Mouse (Mus musculus) forelimb bud, embryonic 11.5 days (tissue): ENCODE data around the gene Antxr1.

ENCODE experiments used
- DNase-seq: peaks from one replicate; pipeline ENCODE4 v3.0.0-alpha.2; 2012; ENCODE audit warnings: low read depth, low spot score

The Antxr1 gene

DNA sequence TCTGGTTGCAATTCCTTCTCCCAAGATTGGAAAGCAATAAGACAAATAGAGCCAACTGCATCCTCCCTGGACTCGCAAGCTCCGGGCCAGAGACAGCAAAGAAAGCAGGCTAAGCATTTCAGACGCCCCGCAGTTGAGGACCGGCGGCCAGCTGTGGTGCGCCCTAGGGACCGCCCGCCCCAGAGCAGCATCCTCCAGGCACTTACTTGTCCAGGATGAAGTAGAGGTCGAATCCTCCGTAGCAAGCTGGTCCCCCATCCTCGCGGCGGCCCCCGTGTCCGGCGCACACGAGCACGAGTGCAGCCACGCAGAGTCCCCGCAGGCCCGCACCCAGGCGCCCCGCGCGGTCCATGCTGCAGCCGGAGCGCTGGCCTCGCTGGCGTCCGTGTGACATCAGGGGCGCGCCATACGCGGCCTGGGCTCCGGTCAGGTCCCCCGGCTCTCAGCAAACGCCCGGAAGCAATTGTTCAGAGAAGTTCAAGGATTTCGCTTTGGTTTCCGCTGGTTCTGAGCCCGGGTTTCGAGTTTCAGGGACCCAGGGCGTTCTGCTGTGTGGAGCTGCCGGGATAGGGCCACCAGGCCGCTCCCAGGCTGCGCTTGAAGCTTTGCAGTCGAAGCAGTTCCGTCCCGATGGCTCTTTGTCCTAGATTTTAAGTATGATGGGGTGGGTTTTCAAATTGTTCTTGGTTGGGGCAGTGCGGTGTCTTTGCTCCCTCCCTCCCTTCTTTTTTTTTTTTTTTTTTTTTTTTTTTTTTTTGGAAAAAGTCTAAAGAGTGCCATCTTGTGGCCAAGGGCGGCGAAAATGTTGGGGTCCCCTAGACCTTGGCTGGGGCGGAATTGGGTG lies at the start of gene Antxr1:
Gene Antxr1, minus strand, starts transcription at position 731 of the 844 bp plus-strand sequence.
- DNase-seq = peak; percentile 73

DNA sequence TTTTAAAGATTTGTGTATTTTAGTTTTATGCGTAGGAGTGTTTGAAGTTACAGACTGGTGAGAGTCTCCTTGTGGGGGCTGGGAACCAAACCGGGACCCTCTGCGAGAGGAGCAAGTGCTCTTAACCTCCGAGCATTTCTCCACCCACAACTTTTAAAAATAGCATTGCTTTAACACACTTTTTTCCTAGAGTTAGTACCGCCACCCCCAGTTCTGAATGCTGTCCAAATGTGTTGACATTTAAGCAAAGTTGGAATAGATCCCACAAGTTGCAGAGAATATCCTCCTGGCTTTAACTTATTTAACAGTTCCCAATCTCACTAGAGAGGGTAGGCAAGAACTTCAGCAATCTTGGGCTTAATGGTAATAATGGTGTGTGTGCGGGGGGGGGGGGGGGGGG lies 49.1 kb upstream of the Antxr1 start:
- DNase-seq = no peak

DNA sequence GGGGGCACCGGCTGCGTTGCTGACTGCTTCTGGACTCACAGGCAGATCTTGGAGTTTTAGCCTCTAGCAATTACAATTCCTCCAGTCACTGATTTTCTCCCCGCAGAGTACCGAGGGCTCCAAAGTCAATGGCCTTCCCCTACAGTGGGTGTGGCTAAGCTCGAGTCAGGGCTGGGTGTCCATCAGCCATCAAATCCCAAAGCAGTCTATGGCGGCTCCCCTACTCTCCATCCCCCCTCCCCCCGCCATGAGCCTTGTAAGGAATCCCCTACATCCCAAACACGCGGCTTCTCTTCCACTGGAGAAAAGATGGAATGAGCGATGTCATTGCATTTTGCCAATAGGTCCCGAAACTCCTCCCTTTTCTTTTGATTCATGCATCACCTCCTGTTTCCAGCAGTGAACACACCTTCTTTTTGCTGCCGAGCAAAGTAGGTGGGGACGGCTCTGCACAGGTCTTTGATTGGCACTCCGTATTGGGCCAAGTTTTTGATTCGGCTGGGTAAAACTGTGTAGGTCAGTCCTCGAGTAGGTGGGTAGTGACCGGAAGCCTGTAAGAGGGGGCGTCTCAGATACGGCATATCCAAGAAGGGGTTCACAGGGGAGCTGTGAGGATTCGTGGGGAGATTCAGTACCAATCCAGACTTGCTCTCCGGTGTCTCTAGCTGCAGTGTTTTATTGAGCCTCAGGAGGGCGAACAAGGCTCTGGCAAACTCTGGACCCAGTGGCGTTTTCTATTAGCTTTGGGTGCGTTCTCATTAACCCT lies 48.5 kb upstream of the Antxr1 start:
- no peak for DNase-seq

GRCm38 (mm10) chr6:87373057-87373456 lies 37.4 kb upstream of the Antxr1 start, which contains the start of gene Gkn2:
Gene Gkn2 (plus strand): TSS chr6:87373357.
- no peak for DNase-seq

DNA sequence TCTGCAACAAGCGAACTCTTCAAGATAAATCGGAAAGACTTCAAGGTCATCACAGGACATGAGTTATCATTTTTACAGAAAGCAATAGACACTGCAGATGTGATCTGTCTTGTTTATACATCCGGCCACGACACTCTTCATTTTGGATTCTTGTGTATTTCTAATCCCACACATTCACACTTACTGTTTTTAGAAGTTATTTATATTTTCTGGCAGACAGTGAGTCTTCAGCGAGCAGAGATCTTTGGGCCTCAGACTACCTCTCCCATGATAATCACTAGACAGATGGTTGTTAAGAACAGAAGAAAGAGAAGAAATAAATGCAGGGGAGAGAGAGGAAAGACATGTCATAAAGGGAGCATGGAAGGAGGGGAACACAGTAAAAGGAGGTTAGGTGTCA lies 33.6 kb upstream of the Antxr1 start:
- no peak for DNase-seq

DNA sequence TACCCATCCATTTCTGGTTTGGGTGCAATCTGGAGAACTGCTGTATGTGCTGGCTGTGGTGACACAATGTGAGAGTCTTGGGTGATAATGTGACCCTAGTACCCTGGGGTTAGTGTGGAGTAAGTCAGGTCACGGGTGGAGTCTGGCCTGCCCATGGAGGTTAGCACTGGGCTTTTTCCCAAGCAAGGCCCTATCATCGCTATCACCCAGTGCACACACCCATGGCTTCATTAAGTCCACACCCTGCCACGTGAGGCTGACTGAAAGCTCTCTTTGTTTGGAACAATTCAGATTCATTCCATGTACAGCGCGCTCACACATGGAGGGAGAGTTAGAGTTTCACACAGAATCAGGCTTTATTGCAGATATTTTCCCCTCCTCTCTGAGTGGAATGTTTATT lies 18.8 kb upstream of the Antxr1 start:
- no peak for DNase-seq

DNA sequence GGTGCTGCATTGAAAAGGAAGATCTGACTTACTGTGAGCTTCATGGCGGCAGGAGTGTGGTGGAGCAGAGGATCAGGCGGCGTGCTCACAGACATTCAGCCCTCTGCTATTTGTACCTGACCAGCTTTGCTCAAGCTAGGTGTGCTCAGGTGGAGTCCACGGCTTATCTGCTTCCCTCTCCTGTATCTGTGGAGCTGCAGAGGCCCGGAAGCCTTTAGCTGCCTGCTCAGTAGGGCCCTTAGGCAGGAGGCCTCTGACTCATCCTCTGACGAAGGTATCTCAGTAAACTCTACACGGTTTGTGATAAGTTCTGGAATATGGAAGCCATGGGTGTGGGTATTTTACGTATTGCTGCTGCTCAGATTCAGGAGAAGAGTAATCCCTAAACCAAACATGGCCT lies 15.2 kb upstream of the Antxr1 start, which contains the start of gene Gkn1:
Gene Gkn1, minus strand, starts transcription at position 114 of the 400 bp plus-strand sequence.
- DNase-seq = no peak

DNA sequence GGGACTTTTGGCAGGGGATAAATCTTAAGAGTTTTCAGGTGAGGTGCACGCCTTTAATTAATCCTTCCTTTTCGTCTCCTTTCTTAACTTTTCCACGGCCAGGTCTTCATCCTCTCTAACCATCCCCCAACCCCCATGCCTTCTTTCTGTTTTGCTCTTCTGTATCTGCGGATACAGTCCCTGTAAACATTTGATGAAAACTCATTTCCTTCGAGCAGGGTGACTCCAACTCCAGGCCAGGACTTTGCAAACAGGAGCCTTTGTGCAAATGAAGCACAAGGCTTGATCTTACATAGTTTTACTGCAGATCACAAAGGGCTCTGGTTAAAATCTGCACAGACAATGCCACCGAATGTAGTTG lies 294 bp upstream of the Antxr1 start:
- DNase-seq = no peak

- DNase-seq = peak; percentile 65
Observed at GRCm38 (mm10) chr6:87334361-87335090, 1.1 kb downstream of the Antxr1 start.

DNA sequence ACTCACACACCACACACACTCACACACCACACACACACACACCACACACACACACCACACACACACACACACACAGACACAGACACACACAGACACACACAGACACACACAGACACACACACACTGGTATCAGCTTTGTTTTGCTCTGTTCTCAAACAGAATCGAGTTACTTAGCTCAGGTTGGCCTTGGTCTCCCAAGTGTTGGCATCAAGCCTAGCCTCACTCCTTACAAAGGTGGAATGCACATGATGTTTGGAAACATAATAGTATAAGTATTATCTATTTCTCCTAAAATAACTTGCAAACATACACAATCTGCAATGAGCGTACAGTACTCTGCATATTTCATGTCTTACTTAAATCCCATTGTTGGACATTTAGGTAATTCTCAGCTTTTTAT lies 3.2 kb downstream of the Antxr1 start:
- DNase-seq = no peak

GRCm38 (mm10) chr6:87328265-87329173 lies 7.1 kb downstream of the Antxr1 start:
- DNase-seq = no peak

DNA sequence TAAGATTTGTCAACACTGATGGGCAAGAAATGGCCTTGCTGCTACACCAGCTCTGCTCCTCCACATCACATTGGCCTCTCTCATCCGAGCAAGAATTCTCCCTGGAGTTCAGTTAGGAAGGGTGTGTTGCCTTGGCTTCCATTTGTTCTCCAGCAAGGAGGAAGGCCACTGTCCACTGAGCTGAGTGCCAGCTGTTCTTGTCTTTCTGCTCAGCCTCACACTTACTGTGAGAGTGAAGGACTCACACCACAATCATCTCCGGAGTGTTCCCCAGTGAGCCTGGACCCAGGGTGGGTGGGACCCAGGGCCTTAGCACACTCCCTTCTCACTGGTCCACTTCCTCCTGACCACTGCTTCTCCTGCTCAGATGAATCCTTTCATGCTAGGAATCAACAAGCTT lies 8.7 kb downstream of the Antxr1 start:
- DNase-seq = no peak

DNA sequence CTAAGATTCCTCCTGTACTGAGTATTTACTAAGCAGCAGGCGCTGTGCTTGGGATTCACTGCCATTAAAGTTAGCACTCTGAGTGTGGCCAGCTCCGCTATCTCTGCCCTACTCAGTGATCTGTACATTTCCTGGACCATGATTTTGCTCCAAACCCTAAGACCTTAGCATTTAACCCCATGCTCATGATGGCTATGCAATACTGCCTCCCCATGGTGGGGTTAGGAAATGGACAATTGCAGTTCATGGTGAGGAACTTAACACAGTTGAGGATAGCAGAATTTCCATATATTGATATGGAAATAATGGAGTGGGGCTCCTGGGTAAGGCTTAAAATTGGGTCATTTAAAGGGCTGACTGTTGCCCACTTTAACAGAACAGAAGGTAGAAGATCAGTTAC lies 12.2 kb downstream of the Antxr1 start:
- DNase-seq = no peak

DNA sequence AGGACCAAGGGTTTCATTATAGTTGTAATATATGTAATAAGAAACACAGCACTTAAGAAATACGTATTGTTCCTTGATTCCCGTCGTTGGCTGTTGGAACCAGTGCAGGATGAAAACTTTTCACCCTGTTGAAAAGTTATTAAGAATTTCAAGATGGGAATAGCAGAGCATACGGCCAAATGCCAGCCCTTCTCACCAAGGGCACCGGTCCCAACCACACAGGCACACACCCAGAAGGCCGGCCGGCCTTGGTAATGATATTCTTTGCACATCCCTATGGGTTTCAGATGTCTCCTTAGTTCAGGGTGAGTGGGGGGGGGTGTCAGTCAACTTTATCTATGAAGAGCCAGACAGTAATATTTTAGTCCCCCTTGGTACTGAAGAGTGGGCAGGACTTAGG lies 17.0 kb downstream of the Antxr1 start:
- no peak for DNase-seq

- DNase-seq = no peak
Observed at GRCm38 (mm10) chr6:87316966-87317365, 18.7 kb downstream of the Antxr1 start.

DNA sequence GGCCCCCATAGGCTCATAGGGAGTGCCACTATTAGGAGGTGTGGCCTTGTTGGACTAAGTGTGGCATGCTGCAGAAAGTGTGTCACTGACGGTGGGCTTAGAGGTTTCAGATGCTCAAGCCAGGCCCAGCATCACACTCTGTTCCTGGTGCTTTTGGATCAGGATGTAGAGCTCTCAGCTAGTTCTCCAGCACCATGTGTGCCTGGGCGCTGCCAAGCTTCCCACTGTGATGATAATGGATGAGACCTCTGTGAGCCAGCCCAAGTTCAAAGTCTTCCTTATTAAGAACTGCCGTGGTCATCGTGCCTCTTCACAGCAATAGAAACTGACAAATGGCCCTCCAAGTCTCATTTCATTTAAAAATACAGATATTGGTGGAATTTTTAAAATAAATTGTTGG lies 22.9 kb downstream of the Antxr1 start:
- no peak for DNase-seq

DNA sequence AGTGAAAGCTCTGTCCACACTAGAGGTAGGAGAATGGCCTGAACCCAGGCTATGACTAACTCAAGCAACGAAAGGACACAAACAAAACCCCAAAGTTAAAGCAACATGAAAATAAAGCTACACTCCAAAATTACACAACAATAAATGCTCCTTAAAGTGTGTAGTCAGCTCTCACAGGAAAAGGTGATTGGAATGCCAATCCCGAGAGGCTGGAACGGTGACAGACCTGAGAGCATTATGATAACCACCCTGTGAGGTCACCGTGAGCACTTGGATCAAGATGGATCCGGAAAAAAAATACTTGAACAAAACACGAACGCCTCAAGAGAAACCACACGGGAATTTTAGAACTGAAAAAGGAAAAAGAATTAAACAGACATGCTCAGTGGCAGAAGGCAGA lies 31.1 kb downstream of the Antxr1 start:
- no peak for DNase-seq

DNA sequence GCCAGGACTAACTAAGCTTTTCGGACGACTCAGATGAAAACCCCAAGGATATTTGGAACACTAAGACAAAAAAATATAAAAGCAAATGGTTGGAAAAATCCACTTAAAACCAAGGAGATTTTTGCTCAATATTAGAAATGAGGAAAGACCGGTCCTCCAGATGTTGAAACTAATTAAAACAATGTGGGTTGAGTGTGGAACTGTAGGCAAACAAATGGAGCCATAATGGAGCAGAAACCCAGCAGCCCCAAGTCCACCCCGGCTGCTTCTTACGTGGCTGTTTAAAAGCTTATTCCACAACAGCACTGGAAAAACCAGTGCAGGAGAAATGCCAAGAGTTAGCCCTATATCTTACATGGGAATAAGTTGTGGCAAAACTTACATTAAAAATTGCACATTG lies 32.9 kb downstream of the Antxr1 start:
- DNase-seq = peak; percentile 25

DNA sequence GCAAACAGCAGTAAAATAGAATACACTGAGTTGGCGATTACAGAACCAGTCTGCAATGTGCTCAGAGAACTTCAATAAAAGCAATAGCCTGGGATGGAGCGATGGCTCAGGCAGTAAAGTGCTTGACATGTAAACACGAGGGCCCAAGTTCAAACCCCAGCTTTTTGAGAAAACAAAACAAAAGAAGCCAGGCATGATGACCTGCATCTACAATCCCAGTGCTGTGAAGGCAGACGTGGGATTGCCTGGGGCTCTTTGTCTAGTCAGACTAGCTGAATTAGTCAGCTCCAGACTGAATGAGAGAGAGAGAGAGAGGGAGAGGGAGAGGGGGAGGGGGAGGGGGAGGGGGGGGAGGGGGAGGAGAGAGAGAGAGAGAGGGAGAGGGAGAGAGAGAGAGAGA lies 33.6 kb downstream of the Antxr1 start:
- DNase-seq = no peak

- DNase-seq = no peak
Observed at GRCm38 (mm10) chr6:87294904-87295303, 40.7 kb downstream of the Antxr1 start.
